Mouse (Mus musculus): ENCODE data around the gene Gfra1.

Gfra1 gene

DNA sequence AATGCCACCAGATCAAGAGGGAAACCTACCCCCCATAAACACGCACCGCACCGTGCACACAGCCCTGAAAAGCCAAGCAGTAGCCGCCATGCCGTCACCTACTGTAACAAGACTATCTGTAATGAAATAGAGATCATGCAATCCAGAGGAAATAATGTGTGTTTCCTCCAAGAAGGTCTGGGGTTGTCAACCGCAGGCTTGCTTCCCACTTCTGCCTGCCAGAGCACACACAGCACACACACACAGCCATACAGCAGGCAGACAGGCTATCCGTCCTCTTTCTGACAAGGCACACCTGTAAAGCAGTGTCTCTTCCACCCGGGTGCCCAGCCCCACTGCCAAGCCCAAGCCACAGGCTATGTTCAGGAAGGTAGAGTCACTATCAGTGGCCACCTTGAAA lies 66.2 kb downstream of the Gfra1 start:
- DNase-seq, result no peak

DNA sequence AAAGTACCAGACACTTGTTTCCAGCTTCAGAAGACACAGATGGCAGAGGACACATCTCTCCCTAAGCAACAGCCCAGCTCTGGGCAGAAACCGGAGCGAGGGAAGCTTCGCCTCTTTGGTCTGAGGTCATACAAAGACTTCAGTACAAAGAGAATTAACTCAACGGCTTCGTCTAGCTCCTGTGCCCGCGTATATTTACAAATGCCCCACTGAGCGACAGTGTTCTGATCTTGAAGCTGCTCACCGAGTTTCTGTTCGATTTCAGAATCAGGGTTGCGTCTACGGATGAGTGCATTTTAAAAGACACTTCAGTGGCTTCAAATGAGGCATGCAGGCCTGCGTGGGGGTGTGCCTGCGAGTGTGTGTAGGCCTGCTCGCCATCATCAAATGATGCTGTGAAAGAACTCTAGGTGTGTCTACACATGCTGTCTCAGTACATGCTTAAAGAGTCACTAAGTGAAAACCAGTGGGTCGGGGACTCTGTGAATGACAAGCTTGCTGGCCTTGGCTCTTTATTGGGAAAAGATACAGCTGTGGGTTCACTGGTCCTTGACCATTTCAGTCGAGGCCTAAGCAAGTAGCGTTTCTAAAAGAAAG lies 66.8 kb downstream of the Gfra1 start:
- no peak for DNase-seq

DNA sequence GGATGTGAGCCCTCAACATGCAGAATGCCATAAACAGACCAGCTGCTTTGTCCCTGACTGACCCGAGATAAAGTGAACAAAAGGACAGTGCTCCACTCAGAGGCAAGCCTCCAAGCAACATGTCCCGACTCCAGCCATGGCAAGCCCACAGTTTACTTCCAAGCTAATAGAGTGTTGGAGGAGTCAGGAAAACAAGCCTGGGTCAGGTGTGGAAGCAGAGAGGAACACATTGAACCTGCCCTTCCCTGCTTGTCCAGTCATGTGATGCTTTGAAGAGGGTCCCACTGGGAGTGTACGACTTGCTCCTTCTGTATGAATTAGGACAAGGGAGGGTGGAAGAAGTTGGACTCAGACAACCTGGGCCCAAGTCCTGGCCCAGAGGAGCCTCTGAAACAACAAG lies 72.4 kb downstream of the Gfra1 start:
- no peak for DNase-seq

DNA sequence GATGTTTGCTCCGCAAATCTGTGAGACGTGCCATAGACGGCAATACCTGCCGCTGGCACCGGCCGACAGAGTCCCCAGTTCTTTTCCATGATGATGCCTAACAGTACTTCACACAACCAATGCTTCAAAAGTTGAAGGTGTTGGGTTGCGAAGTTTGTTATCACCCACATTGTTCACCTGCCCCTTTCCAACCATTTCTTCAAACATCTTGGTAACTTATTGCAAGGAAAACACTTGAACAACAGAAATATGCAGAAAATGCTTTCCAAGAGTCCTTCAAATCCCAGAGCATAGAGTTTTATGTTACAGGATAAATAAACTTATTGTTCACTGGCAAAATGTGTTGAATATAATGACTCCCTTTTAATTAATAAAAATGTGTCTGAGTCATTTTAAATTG lies 73.2 kb downstream of the Gfra1 start:
- DNase-seq, result no peak

DNA sequence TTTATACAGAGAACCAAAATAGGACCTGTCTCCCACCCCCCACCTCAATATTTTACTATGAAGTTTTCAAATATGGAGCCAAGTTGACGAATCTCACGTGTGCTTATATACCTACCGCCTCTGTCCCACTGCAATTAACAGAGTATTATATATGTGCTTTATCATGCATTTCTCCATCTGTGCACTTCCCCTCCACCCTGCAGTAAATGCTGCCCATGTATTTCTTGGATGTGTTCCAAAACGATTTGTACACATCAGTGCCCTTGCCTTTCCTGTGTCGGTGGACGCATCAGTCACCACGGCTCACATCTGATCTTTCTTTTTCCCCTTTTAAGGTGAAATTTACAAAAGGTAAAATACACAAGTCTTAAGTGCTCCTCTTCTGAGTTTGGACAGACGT lies 77.7 kb downstream of the Gfra1 start:
- no peak for DNase-seq

DNA sequence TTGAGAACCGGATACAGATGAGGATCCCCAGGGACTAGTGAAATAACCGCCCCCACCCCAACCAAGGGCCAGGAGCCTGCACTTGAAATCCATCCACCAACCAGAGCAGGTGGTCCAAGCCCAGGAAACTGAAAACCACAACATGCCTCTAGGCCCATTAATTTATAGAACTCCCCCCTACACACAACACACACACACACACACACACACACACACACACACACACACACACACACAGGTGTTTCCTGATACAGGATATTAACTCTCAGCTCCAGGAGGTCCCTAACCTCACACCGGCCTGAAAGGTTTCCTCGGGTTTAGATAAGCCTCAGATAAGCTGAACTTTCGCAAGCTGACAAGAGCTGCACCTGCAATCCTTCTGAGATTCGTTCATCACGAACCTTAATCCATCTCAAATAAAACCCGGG lies 79.0 kb downstream of the Gfra1 start:
- DNase-seq, result peak; percentile 20 to 59

DNA sequence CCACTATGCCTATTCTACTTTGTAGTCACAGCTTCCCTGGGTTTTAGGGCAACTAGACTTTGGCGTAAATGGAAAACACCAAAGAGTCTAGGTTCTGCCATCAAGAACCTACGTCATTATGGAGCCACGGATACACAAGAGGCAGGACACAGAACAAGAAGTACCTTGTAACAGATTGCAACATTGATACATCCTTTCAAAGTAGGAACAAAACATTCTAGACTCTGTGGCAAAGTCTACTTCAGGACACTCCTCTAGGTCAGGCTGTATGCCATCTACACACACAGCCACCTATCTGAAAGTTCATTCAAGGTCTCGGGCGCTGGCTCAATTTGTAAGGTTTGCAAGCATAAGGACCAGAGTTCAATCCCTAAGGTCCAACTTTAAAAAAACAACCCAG lies 81.1 kb downstream of the Gfra1 start:
- no peak for DNase-seq

DNA sequence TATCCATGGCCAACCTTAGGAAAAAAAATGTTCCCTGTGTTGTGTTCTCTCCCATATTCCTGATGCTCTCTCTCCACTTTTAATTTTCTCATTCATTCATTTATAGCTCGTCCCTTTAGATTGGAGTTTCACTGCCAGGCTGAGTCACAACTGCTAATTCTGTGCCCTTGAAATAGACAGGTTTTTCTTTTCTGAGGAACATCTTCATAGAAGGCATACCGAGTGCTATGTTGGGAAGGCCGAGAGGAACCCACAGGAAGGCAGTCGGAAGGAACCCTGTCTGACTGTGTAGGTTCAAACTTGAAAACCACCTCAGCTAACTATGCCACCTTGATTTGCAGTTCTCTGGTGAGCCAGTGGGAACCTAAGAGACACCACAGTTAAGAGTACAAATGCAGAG lies 81.6 kb downstream of the Gfra1 start:
- DNase-seq, result no peak

DNA sequence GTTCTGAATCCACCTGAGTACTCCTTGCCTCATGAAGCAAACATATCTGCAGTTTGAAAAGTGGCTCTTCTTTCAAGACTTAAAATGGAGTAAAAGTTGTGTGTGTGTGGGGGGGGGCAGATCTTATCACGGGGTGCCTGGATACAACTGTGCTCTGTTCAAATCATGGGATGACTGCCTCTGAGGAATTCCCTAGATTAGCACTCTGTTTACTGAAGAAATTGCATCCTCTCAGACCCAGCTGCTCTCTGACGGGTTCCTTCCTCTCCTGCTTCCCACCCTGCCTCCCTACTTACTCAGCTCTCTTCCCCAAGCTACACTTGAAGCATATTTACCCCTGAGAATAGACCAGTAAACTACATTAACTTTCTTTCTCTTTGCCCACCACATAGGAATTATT lies 87.2 kb downstream of the Gfra1 start:
- no peak for DNase-seq

DNA sequence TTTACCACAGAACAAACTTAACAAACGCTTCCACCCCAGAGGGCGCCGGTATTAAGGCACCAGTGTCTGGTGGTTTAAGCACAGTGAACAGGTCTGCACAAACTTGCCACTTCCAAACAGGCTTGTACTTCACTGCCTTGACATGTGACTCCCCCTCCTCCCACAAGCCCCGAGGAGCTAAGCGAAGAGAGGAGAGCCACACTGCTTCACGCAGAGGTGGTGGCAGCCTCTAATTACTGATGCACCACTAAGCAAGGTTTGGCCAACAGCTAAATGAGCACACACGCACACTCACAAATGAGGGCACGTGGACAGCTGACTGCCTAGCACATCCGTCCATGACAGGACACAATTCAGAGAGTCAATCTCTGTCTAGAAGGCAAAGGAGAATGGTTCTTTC lies 91.0 kb downstream of the Gfra1 start:
- DNase-seq, result no peak

DNA sequence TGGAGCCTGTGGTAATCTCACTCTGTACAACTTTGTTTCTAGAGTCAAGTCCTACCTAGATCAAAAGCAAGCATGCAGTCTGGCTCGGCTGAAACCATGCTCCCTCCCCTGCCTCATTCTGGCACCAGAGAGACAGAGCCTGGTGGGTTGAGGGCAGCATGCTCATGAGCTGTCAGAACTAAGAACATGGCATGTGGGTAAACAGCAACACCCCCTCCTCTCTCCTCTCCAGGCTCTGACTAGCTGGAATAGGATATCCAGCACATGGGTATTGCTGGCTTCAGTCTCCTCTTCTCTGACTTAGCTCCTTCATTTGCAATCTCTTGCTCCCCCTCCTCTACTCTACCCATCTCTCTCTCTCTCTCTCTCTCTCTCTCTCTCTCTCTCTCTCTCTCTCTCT lies 94.7 kb downstream of the Gfra1 start:
- no peak for DNase-seq

DNA sequence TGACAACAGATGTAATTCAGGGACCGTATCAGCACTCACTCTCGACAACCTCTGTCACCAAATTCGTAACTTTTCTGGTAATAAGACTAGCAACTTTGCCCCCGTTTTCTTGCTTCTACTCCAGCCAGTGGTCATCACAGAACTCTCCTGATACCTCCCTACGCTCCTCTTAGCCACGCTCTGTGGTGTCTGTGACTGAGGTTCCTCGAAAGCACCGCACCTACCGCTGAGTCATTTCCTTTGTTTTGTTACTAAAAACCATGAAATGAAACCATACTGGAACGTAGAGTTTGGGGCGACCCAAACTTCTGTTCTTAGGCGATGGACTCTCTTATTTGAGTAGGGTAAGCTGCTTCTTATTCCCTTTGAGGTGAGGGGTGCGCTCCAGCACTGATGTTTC lies 97.6 kb downstream of the Gfra1 start:
- DNase-seq, result no peak

DNA sequence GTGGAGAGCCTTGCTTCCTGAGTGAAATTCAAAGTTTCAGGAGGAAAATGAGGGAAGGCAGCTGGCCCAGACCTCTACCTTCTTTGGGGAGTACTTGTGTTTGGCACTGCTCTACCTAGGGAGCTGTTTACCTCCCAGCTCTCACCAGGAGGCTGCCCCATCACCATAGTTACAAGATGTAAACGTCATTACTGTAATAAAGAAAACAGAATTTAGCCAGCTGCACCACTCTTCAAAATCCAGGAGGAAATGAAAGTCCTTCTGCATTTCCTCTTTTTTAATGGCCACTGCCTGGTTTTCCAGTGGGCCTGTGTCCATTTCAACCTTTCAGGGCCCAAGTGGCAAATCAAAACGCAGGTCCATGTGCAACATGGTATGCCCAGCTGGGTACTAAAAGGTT lies 101.8 kb downstream of the Gfra1 start:
- no peak for DNase-seq

DNA sequence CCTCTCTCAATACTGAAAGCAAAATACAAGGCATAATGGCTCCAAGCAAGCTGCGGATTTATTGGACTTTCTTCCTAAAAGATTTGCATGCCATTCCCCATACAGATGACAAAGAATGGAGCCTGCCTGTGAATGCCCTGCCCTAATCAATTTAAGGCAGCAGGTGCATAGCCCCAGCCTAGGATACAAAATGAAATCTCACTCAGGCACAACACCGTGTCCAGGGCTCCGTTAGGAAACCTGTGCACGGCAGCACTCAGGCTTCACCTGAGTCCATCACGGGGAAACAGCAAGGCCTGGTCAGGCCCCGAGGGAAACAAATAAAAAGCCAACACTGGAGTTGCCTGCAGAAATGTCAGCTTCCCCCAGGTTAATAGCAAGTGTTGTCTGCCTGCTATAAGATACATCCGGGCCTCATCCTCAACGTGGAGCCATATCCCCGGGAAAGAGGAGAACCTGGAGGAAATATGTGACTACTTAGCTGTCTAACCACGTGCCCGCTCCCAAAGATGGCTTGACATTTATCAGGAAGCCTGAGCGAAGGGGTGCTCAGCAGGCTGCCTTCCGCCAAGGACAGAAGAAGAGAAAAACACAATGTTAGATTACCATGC lies 102.3 kb downstream of the Gfra1 start:
- DNase-seq, result no peak

DNA sequence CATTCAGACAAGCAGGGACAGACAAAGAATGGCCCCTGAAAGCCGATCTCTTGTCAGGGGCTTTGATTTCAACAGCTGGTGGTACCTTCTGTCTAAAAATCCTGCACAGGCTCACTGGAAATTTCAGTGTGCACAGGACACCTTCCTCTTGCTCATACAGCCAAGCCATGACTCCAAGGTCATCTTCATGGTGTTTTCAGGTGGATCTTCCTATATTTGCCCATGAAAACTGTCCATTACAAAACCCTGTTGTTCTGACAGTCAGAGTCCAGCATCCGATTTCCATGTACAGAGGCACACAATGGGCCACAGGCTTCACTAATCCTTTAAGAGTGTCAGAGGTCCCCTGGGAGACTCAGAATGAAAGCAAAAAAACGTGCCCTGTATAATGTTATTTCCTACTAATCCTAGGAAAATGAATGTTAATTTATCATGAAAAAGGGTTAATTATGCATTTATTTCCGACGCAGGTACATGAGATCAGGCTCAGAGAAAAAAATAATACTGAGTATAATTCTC lies 105.8 kb downstream of the Gfra1 start:
- DNase-seq, result no peak

DNA sequence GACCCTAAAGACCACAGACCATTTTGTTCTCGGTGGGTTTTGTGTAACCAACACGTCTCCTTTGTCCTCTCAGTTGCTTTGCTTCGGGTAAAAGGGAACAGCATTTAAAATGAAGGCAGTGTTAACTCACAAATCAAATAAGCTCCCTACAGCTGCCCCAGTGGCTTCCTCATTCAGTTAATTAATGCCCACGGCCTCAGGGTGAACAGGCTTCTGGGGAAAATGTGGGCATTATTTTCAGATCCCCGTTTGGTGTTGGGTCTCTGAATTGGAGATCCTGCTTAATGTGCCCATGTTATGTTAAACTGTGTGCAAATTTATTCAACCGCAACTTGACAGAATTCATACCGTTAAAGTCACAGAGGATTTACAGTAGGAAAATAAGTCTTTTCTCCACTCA lies 110.6 kb downstream of the Gfra1 start:
- DNase-seq, result no peak

DNA sequence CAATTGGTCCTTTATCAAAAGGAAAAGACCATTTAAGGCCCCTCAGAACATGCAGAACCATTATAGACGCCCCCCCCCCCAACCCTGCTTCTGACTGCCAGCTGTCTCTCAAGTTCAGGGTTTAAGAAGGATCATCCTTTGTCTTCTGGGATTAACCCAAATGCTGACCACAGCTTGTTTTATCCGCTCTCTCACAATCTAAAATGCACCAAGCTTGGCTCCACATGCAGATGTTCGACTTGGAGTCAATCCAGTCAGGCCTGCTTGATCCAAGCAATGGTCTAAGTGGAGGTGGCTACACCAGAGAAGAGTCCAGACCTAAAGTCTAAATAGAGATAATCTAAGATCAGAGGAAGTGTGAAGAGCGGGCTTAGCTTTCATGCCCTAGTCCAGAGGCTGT lies 114.4 kb downstream of the Gfra1 start:
- DNase-seq, result no peak

DNA sequence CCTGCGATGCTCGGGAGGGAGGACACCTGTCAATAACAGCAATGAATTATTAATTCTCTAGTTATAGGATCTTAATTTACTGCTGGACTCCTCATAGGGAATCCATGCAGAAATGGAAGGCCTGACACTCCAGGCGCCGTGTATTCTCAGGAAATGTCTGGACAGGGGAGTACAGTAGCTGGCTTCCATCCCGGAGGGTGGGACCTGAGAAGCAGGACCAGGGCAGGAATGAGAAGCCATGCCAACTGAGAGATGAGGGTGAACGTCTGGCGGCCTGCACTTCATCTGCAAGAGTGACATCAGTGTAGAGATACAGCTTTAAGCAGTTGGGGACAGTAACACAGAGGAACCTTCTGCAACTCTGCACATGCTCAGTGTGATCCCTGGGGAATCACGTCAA lies 115.5 kb downstream of the Gfra1 start:
- DNase-seq, result no peak

DNA sequence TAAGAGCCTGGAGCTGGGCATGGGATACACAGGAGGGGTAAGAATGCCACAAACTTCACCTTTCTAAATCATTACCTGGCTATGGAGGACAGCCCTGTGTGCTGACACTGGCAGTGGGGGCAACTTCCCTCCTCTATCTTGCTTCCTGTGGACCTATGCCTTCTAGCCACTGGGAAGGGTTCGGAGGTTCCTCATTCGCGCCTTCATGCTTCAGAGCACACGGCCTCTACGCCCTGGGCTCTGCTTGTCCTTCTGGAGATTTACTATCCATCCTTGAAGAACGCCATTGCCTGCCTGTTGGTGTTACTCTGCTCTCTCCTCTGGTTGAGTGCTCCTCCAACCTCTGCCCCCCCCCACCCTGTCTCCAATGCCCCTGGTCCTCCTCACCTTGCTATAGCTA lies 118.9 kb downstream of the Gfra1 start:
- DNase-seq, result no peak

DNA sequence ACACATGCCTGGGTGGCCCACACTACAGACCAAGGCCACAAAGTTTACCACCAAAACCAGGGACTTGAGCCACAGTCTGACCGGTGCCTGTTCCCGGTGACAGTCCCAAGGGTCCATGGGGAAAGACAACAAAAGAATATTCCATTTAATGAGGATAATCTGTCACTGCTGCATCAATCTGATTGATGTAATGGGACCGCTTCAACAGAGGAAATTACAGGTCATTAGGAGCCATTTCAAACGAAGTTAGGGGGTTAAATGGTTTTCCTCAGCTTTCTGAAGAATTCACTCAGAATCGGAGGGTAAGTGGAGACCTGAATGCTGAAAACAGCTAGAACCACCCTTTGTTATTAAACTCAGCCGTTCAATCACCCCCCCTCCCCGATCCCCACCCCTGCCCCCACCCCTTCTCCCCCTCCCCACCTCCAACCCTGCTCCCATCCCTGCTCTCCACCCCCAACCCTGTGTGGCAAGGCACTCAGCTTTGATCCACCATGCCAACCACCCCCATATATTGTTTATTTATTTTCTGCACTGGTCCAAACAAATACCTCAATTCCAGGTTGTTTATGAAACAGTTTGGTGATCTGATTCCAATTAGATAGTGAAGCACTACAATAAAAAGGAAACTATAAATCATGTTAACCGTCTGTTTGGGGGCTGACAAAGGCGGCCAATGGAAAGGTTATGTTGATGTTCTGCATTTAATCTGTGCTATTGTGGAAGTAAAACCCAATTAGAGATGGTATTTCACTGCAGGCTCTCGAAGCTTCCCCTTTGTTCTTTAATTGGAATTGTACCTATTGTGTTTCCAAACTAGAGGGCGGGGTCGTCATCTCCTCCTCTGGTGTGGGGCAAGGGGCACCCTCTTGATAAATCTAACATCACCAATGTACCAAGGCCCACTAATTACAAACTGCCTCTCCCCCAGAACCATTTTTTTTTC lies 119.9 kb downstream of the Gfra1 start:
- DNase-seq, result no peak

DNA sequence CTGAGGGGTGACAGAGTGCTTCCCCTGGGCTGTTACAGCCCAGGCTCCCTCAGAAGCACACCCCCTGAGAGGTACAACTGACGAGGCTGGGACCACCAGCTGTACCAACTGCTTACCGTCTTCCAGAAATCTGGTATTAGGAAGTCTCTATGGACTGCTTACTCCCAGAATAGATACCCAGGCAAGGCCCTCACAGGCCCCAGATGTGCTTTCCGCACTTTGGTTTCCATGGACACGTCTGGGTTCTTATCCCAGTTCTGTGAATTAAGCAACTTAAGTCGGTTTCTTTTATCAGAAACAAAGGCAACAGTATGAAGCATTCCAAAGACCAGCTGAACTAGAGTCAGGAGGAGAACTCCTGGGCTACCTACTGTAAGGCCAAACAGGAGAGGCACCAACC lies 126.4 kb downstream of the Gfra1 start:
- no peak for DNase-seq

DNA sequence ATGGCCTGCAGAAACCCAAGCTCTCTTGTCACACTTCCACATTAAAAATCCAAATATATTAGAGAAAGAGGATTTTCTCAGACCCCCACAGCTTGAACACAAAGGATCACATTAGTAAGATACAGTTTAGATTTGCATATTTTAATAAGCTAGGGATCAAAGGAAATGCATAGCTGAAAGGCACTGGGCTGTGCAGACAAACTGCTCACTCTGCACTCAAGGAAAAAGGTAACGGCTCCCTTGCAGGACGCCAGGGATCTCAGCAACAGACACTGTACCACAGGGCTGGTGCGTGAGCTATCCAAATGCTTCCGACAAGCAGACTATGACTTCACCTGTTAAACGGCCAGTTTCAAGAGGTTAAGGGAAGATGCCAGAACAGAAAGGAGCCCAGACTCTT lies 127.7 kb downstream of the Gfra1 start:
- no peak for DNase-seq

DNA sequence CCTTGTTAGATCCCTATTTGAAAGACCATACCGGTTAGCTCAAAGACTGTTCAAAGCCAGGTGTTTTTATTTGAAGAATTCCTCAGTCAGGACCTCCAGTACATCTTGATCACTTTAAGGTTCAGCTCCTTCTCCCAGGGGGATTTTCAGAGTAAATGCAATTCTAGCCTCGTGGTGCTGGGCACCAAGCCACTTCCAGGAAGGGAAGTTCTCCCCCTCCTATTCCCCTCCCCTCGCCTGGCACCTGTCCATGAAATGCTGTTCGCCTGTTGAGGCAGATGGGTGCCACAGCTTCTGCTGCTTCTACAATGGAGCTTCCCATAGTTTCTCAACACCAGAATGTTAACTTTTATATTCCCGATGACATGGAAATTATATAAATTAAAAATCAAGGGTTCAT lies 139.2 kb downstream of the Gfra1 start:
- DNase-seq, result no peak

DNA sequence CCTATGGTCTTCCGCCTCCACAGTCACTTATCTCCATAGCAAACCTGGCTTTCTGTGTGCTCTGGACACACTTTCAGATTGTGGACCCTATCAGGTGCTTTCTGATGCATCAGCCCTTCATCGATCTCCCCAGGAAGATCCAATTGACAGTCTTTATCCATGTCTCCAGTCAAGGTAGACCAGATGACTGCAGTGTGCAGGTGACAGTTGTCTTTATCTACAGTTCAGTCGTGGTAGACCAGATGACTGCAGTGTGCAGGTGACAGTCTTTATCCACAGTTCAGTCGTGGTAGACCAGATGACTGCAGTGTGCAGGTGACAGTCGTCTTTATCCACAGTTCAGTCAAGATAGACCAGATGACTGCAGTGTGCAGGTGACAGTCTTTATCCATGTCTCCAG lies 140.0 kb downstream of the Gfra1 start:
- DNase-seq, result no peak
